Mouse (Mus musculus): Measurements from ENCODE around the gene Gm20388. TPM values are rescaled to one million over a fixed set of nuclear protein-coding genes. Genes with fewer than 3 reads are reported as not detected.
A peak's percentile ranks its signal among the peaks of the same experiment; 100 is the strongest.

The Gm20388 gene
- polyA plus RNA-seq, 1 experiment from 2014 or later = not detected

DNA sequence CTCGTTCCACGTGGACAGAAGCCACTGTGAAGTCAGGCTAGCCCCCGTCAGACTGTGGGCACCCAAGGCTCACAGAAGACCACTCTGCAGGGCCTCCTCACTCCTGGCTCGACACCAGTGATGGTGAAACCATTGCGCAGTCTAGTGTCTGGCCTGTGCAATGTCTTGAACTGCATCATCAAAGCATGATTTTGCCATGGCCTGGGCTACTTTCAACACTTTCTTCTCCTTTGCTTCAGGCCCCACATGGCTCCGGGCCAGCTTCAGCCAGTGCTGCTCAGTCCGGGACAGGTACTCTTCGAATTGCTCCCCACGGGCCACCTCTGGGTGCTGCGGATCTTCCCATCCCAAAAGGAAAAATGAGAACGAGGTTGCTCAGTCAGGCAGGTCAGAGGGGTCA lies 1885.8 kb downstream of the Gm20388 start:
- TF ChIP-seq EP300 (optimal IDR thresholded peaks at IDR 0.05) (no peak), CTCF (IDR thresholded peaks at IDR 0.05; ENCODE audit: low read depth) (no peak)
- Histone ChIP-seq H3K4me1 (replicated peaks; ENCODE audit: control insufficient read depth, insufficient read depth) (no peaks in the 10 kb centered on the region), H3K4me3 (ENCODE audit: low read depth, low read length) (no peak overlapping the region), H3K9me3 (ENCODE audit: control insufficient read depth, low read length) (no peaks in the 10 kb centered on the region), H3K27ac (replicated peaks) (no peak overlapping the region), H3K36me3 (ENCODE audit: control insufficient read depth, insufficient read depth, low read length) (peaks cover 14% of the 10 kb centered on the region), H3K27me3 (ENCODE audit: control insufficient read depth, insufficient read depth, low read length) (no peaks in the 10 kb centered on the region), H3K4me2 (replicated peaks; ENCODE audit: low read depth) (no peak overlapping the region), H3K9ac (ENCODE audit: low read length) (no peak overlapping the region)
- ATAC-seq (ENCODE audit: low FRiP score, low TSS enrichment) (no peak), DNase-seq (ENCODE audit: low spot score) (no peak)
- 90% methylated on average over 11 of the region's 11 CpGs for WGBS

DNA sequence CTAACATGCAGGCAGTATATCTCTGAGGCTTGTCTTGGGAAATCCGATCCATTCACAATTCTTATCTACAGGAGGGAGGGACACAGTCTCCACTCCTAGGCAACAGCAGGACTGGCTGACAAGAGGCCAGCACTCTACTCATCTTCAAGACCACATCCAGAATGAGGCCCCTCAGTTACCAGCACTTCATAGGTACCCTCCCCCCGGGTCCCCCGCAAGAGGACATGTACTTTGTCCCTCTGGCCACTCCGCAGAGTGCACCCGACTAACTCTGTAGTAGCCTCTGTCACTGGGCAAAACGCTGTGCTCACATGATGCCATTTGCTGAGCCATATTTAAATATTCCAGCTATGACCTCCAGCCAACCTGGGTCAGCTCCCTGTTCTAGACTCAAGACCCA lies 1887.8 kb downstream of the Gm20388 start:
- Histone ChIP-seq H3K27me3 (ENCODE audit: control insufficient read depth, insufficient read depth, low read length) (no peaks in the 10 kb centered on the region), H3K4me3 (ENCODE audit: low read depth, low read length) (no peak overlapping the region), H3K27ac (replicated peaks) (no peak overlapping the region), H3K9me3 (ENCODE audit: control insufficient read depth, low read length) (no peaks in the 10 kb centered on the region), H3K36me3 (ENCODE audit: control insufficient read depth, insufficient read depth, low read length) (peaks cover 16% of the 10 kb centered on the region), H3K4me1 (replicated peaks; ENCODE audit: control insufficient read depth, insufficient read depth) (no peaks in the 10 kb centered on the region), H3K4me2 (replicated peaks; ENCODE audit: low read depth) (no peak overlapping the region), H3K9ac (ENCODE audit: low read length) (no peak overlapping the region)
- no peak for TF ChIP-seq EP300 (optimal IDR thresholded peaks at IDR 0.05)
- TF ChIP-seq CTCF (IDR thresholded peaks at IDR 0.05; ENCODE audit: low read depth) = no peak
- no peak for DNase-seq (ENCODE audit: low spot score)
- WGBS = 87% methylated on average over 6 of the region's 6 CpGs
- ATAC-seq (ENCODE audit: low FRiP score, low TSS enrichment) = no peak

GRCm38 (mm10) chr8:121804829-121805228 lies 1894.2 kb downstream of the Gm20388 start:
- Histone ChIP-seq H3K4me2 (replicated peaks; ENCODE audit: low read depth) (no peak overlapping the region), H3K9me3 (ENCODE audit: control insufficient read depth, low read length) (no peaks in the 10 kb centered on the region), H3K9ac (ENCODE audit: low read length) (no peak overlapping the region), H3K4me1 (replicated peaks; ENCODE audit: control insufficient read depth, insufficient read depth) (no peaks in the 10 kb centered on the region), H3K4me3 (ENCODE audit: low read depth, low read length) (no peak overlapping the region), H3K27ac (replicated peaks) (no peak overlapping the region), H3K36me3 (ENCODE audit: control insufficient read depth, insufficient read depth, low read length) (peaks cover 7% of the 10 kb centered on the region; the same call in 1 of the 2 replicates), H3K27me3 (ENCODE audit: control insufficient read depth, insufficient read depth, low read length) (no peaks in the 10 kb centered on the region)
- no peak for TF ChIP-seq EP300 (optimal IDR thresholded peaks at IDR 0.05)
- 89% methylated on average over 5 of the region's 5 CpGs for WGBS
- ATAC-seq (ENCODE audit: low FRiP score, low TSS enrichment) (no peak), DNase-seq (ENCODE audit: low spot score) (no peak)

DNA sequence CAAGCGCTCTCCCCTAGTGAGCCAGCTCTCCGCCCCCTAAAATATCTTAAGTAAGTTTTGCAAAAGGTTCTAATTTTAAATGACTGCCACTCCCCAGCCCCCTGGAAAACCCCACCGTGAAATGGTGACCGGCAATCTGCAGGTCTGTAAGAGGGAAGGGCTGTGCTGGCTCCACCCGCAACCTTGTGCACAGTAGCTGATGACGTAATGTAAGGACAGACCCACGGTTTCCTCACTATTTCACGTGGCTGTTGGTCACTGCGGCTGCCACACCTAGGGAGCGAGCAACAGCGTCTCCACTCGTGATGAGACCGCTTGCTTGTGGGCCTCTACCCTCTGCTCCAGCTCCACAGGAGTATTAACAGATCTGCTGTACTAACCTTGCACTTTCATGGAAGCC lies 1895.5 kb downstream of the Gm20388 start:
- DNase-seq (ENCODE audit: low spot score) (no peak), ATAC-seq (ENCODE audit: low FRiP score, low TSS enrichment) (no peak)
- TF ChIP-seq CTCF (IDR thresholded peaks at IDR 0.05; ENCODE audit: low read depth) (no peak), EP300 (optimal IDR thresholded peaks at IDR 0.05) (no peak)

DNA sequence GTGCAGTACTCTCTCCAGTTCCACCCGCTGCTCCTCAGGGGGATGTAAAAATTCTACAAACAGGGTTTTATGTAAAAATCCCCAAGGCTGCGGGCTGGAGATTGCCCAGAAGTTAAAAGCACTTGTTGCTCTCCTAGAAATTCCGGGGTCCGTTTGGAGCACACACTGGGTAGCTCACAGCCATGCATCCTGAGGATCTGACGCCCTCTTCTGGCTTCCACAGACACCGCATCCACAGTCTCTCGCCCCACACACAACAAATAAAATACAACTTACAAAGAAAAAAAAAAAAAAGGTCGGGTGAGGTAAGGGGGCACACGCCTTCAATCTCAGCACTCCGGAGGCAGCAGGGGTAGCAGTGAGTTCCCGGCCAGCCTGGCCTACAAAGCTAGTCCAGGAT lies 1897.4 kb downstream of the Gm20388 start:
- no peaks in the 10 kb centered on the region for H3K27me3 ChIP-seq (ENCODE audit: control insufficient read depth, insufficient read depth, low read length)
- WGBS = 81% methylated on average over 11 of the region's 11 CpGs
- ATAC-seq (ENCODE audit: low FRiP score, low TSS enrichment) = no peak

More for the DNA sequence above, 1895.5 kb downstream of the Gm20388 start:
- 86% methylated on average over 13 of the region's 13 CpGs for WGBS
- Histone ChIP-seq H3K36me3 (ENCODE audit: control insufficient read depth, insufficient read depth, low read length) (peaks cover 7% of the 10 kb centered on the region; the same call in 1 of the 2 replicates), H3K4me1 (replicated peaks; ENCODE audit: control insufficient read depth, insufficient read depth) (no peaks in the 10 kb centered on the region), H3K27me3 (ENCODE audit: control insufficient read depth, insufficient read depth, low read length) (no peaks in the 10 kb centered on the region), H3K4me2 (replicated peaks; ENCODE audit: low read depth) (no peak overlapping the region), H3K9me3 (ENCODE audit: control insufficient read depth, low read length) (no peaks in the 10 kb centered on the region), H3K27ac (replicated peaks) (no peak overlapping the region), H3K9ac (ENCODE audit: low read length) (no peak overlapping the region), H3K4me3 (ENCODE audit: low read depth, low read length) (no peak overlapping the region)

GRCm38 (mm10) chr8:121809524-121810155 lies 1899.0 kb downstream of the Gm20388 start:
- DNase-seq (ENCODE audit: low spot score) = no peak
- TF ChIP-seq CTCF (IDR thresholded peaks at IDR 0.05; ENCODE audit: low read depth) (no peak), EP300 (optimal IDR thresholded peaks at IDR 0.05) (no peak)
- Histone ChIP-seq H3K27me3 (ENCODE audit: control insufficient read depth, insufficient read depth, low read length) (no peaks in the 10 kb centered on the region), H3K27ac (replicated peaks) (no peak overlapping the region), H3K9me3 (ENCODE audit: control insufficient read depth, low read length) (no peaks in the 10 kb centered on the region), H3K4me3 (ENCODE audit: low read depth, low read length) (no peak overlapping the region), H3K9ac (ENCODE audit: low read length) (no peak overlapping the region), H3K36me3 (ENCODE audit: control insufficient read depth, insufficient read depth, low read length) (peaks cover 5% of the 10 kb centered on the region), H3K4me1 (replicated peaks; ENCODE audit: control insufficient read depth, insufficient read depth) (no peaks in the 10 kb centered on the region), H3K4me2 (replicated peaks; ENCODE audit: low read depth) (no peak overlapping the region)
- ATAC-seq (ENCODE audit: low FRiP score, low TSS enrichment) = no peak
- 90% methylated on average over 11 of the region's 11 CpGs for WGBS

More for the DNA sequence above, 1897.4 kb downstream of the Gm20388 start:
- no peak overlapping the region for H3K27ac ChIP-seq (replicated peaks)
- peaks cover 7% of the 10 kb centered on the region for H3K36me3 ChIP-seq (ENCODE audit: control insufficient read depth, insufficient read depth, low read length)
- H3K9ac ChIP-seq (ENCODE audit: low read length) = no peak overlapping the region
- no peak overlapping the region for H3K4me2 ChIP-seq (replicated peaks; ENCODE audit: low read depth)
- H3K4me1 ChIP-seq (replicated peaks; ENCODE audit: control insufficient read depth, insufficient read depth) = no peaks in the 10 kb centered on the region
- H3K4me3 ChIP-seq (ENCODE audit: low read depth, low read length) = no peak overlapping the region
- DNase-seq (ENCODE audit: low spot score) = no peak
- no peaks in the 10 kb centered on the region for H3K9me3 ChIP-seq (ENCODE audit: control insufficient read depth, low read length)
- no peak for TF ChIP-seq EP300 (optimal IDR thresholded peaks at IDR 0.05)
- peak; percentile 34 for TF ChIP-seq CTCF (IDR thresholded peaks at IDR 0.05; ENCODE audit: low read depth)
